ENCODE assay signal across 14 mouse cellular contexts in genomic region chr4:42948527-42948926, GRCm38 (mm10). TPM values are rescaled to one million over a fixed set of nuclear protein-coding genes. Genes with fewer than 3 reads are reported as not detected.
A peak's percentile ranks its signal among the peaks of the same experiment; 100 is the strongest.
DNase-seq lines count a peak whose midpoint lies in the region; ATAC-seq lines count a peak whose summit lies in the region.
"Had no signal": no experiment of that assay in that cellular context is flagged by ENCODE, and none has a peak within 500 bp of the region (broad histone marks: within the 10 kb centered on the region; RNA-seq: fewer than 3 reads in every experiment).

No protein-coding gene starts in this region.

- DNase-seq in left cerebral cortex, adult 18-20 months (ENCODE audit: low spot score in 2 of 2): peak; percentile 65 to 80
- no peak for DNase-seq in left cerebral cortex, postnatal 4 days
- peak; percentile 59 to 64 for DNase-seq in right cerebral cortex, adult 2 months (ENCODE audit: low spot score in 2 of 2)
- DNase-seq in c-Kit-positive CD71-positive TER-119-positive erythroid progenitor cells, embryonic 14.5 days (ENCODE audit: low spot score): no peak
- no peak for DNase-seq in adrenal gland, adult 8-10 months
- DNase-seq: kidney, postnatal 10 days; thymus, postnatal 4 days had no signal

- no peak overlapping the region for H3K9ac ChIP-seq in forebrain, embryonic 16.5 days (replicated peaks; ENCODE audit: low read depth, low read length)
- no peak overlapping the region for H3K9ac ChIP-seq in limb, embryonic 12.5 days (replicated peaks)
- H3K9ac ChIP-seq: limb, embryonic 15.5 days had no signal

- no peak overlapping the region for H3K4me3 ChIP-seq in forebrain, embryonic 16.5 days (replicated peaks; ENCODE audit: low read length)
- no peak overlapping the region for H3K4me3 ChIP-seq in limb, embryonic 12.5 days (replicated peaks)

- H3K4me1 ChIP-seq in forebrain, embryonic 16.5 days (replicated peaks; ENCODE audit: control insufficient read depth, insufficient read depth, low read length): peaks cover 74% of the 10 kb centered on the region
- H3K4me1 ChIP-seq in limb, embryonic 12.5 days (replicated peaks): peaks cover 36% of the 10 kb centered on the region

- H3K27ac ChIP-seq in forebrain, embryonic 16.5 days (ENCODE audit: low read length): peak overlapping the region; percentile 91
- H3K27ac ChIP-seq in limb, embryonic 12.5 days: no peak overlapping the region
- H3K27ac ChIP-seq: limb, embryonic 15.5 days had no signal

- no peaks in the 10 kb centered on the region for H3K36me3 ChIP-seq in forebrain, embryonic 16.5 days (ENCODE audit: control insufficient read depth, insufficient read depth)
- H3K36me3 ChIP-seq in limb, embryonic 12.5 days: peaks cover 4% of the 10 kb centered on the region; the same call in 1 of the 2 replicates
- H3K36me3 ChIP-seq: limb, embryonic 15.5 days had no signal

- 25% methylated on average over 13 of the region's 13 CpGs for WGBS in forebrain, embryonic 16.5 days
- 32% methylated on average over 13 of the region's 13 CpGs for WGBS in limb, embryonic 12.5 days

- no peaks in the 10 kb centered on the region for H3K9me3 ChIP-seq in forebrain, embryonic 16.5 days (ENCODE audit: control insufficient read depth, low read length)
- H3K9me3 ChIP-seq in limb, embryonic 12.5 days: no peaks in the 10 kb centered on the region
- H3K9me3 ChIP-seq: heart, embryonic 12.5 days; limb, embryonic 15.5 days; megakaryocyte, embryonic 14.5 days had no signal

- intact Hi-C loops in left cerebral cortex, postnatal 4 days (cut with DNase I): no loop called here

- no peaks in the 10 kb centered on the region for H3K27me3 ChIP-seq in forebrain, embryonic 16.5 days (replicated peaks; ENCODE audit: control insufficient read depth, insufficient read depth, low read length)
- peaks cover 28% of the 10 kb centered on the region for H3K27me3 ChIP-seq in limb, embryonic 12.5 days

- peak overlapping the region; percentile 29 for H3K4me2 ChIP-seq in forebrain, embryonic 16.5 days (ENCODE audit: low read length)
- H3K4me2 ChIP-seq in limb, embryonic 12.5 days: peak overlapping the region; percentile 67

- ATAC-seq in forebrain, embryonic 16.5 days: no peak
- ATAC-seq in limb, embryonic 12.5 days (ENCODE audit: insufficient number of reproducible peaks, insufficient read depth, low FRiP score, low TSS enrichment, low read depth): no peak

RNA-seq across cellular contexts. Expression of gene Dnajb5, which starts 1.1 kb away (rescaled TPM):
- total RNA-seq in left cerebral cortex, adult 18-20 months (2021): 100 to 1,000 TPM; 262 to 268 TPM
- 100 to 1,000 TPM; 152 to 156 TPM for total RNA-seq in left cerebral cortex, postnatal 4 days (2021)
- 56.0 and 82.4 TPM in 2 replicates for polyA plus RNA-seq in forebrain, embryonic 16.5 days (2015; fragmentation: Nextera tagmentation; extraction: Ambion mirVana)
- polyA plus RNA-seq in limb, embryonic 12.5 days (2016; fragmentation: Nextera tagmentation; extraction: Ambion mirVana): 6.6 and 7.4 TPM in 2 replicates
- total RNA-seq in adrenal gland, adult 8-10 months (2022): 10 to 100 TPM; 12.9 to 20.5 (median 18.2) TPM

RNA-seq across cellular contexts. Expression of gene 1700022I11Rik, which starts 20.9 kb away (rescaled TPM):
- total RNA-seq in left cerebral cortex, adult 18-20 months (2021): not detected
- not detected for total RNA-seq in left cerebral cortex, postnatal 4 days (2021)
- polyA plus RNA-seq in forebrain, embryonic 16.5 days (2015; fragmentation: Nextera tagmentation; extraction: Ambion mirVana): 0.51 and 0.60 TPM in 2 replicates
- 0.46 and 0.78 TPM in 2 replicates for polyA plus RNA-seq in limb, embryonic 12.5 days (2016; fragmentation: Nextera tagmentation; extraction: Ambion mirVana)
- not detected for total RNA-seq in adrenal gland, adult 8-10 months (2022)
- polyA plus RNA-seq: cortical plate, adult 2 months; small intestine, adult 2 months had no signal

RNA-seq across cellular contexts. Expression of gene Phf24, which starts 32.1 kb away (rescaled TPM):
- total RNA-seq in left cerebral cortex, adult 18-20 months (2021): 100 to 1,000 TPM; 366 to 369 TPM
- 100 to 1,000 TPM; 156 to 162 TPM for total RNA-seq in left cerebral cortex, postnatal 4 days (2021)
- 25.2 and 33.6 TPM in 2 replicates for polyA plus RNA-seq in forebrain, embryonic 16.5 days (2015; fragmentation: Nextera tagmentation; extraction: Ambion mirVana)
- polyA plus RNA-seq in limb, embryonic 12.5 days (2016; fragmentation: Nextera tagmentation; extraction: Ambion mirVana): 0.14 and 0.31 TPM in 2 replicates
- total RNA-seq in adrenal gland, adult 8-10 months (2022): 1 to 10 TPM; 3.1 to 4.5 (median 3.8) TPM

RNA-seq across cellular contexts. Expression of gene Vcp, which starts 51.8 kb away (rescaled TPM):
- 100 to 1,000 TPM; 180 to 185 TPM for total RNA-seq in left cerebral cortex, adult 18-20 months (2021)
- 100 to 1,000 TPM; 244 to 265 TPM for total RNA-seq in left cerebral cortex, postnatal 4 days (2021)
- 509 and 532 TPM in 2 replicates for polyA plus RNA-seq in forebrain, embryonic 16.5 days (2015; fragmentation: Nextera tagmentation; extraction: Ambion mirVana)
- polyA plus RNA-seq in limb, embryonic 12.5 days (2016; fragmentation: Nextera tagmentation; extraction: Ambion mirVana): 656 and 692 TPM in 2 replicates
- total RNA-seq in adrenal gland, adult 8-10 months (2022): 100 to 1,000 TPM; 290 to 420 (median 339) TPM

Comparison
In these comparisons a context has a peak if more than half of its experiments do, and no peak if none do; other contexts are left out.
1. DNase-seq: peak in left cerebral cortex, adult 18-20 months (2 of 2) and right cerebral cortex, adult 2 months (2 of 2); none in left cerebral cortex, postnatal 4 days (single experiment), c-Kit-positive CD71-positive TER-119-positive erythroid progenitor cells, embryonic 14.5 days (single experiment) and adrenal gland, adult 8-10 months (single experiment).
2. RNA of gene Dnajb5, which starts 1.1 kb away (total RNA-seq): 262 to 268 TPM in left cerebral cortex, adult 18-20 months and 152 to 156 TPM in left cerebral cortex, postnatal 4 days; 12.9 to 20.5 TPM in adrenal gland, adult 8-10 months; every median in the first group is over 4 times any median in the second.
3. RNA of gene Phf24, which starts 32.1 kb away (total RNA-seq): 366 to 369 TPM in left cerebral cortex, adult 18-20 months and 156 to 162 TPM in left cerebral cortex, postnatal 4 days; 3.1 to 4.5 TPM in adrenal gland, adult 8-10 months; every median in the first group is over 10 times any median in the second.